Mouse (Mus musculus): ENCODE data around the gene Prdm9. TPM values are rescaled to one million over a fixed set of nuclear protein-coding genes. Genes with fewer than 3 reads are reported as not detected.
A peak's percentile ranks its signal among the peaks of the same experiment; 100 is the strongest.

The Prdm9 gene
- 1.6 and 2.1 TPM in 2 replicates for polyA plus RNA-seq (2015; fragmentation: Nextera tagmentation; extraction: Ambion mirVana)

DNA sequence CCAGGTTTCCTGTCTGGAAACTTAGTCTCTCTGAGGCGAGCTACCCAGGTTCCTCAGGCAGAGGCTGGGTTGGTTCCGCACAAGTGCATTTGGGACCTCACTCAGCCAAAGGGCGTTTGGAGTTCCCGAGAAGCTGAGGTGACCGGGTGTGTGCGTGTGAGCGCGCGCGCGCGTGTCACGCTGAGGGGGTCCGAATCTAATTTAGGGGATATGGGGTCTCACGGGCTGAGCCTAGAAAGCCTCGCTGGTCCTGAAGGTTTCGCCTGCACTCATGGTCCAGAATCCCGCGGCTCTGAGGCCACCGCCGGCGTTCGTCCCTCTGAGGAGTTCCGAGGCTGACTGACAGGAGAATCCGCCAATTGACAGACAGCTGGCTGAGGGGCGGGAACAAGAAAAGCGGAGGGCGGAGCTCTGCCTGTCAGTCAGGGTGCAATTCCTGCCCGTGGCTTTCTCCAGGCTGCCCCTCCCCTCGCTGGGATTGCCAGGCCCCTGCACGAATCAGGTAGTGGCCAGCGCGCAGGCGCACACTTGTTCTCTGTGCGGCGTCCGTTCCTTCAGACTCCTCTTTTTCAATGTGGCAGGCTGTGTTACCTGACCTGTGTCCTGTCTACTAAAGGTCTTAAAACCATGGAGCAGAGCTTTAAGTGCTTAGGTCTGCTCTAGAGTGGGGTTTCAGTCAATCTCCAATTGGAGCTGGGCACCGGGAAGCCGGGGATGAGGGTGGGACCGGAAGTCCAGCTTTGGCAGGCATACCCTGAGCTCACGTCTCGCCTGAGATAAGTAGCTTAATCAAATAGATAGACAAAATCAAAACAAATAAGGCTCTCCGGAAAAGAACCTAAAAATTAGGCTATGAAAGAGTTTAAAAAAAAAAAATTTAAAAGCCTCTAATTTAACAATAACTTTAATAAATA is at the start of gene Prdm9:
Prdm9 (minus strand) TSS at position 341 of the 914 bp plus-strand sequence.
- H3K9ac ChIP-seq (ENCODE audit: low read depth, low read length) = peak within 1 kb of the TSS; percentile 87
- peak within 1 kb of the TSS; percentile 92 for H3K4me2 ChIP-seq (ENCODE audit: low read length)
- no peaks in the 10 kb centered on the region for H3K9me3 ChIP-seq (replicated peaks; ENCODE audit: control insufficient read depth, low read length, poor library complexity, severe bottlenecking)
- WGBS = under 1% methylated on average over 42 of the region's 43 CpGs
- no peaks in the 10 kb centered on the region for H3K36me3 ChIP-seq (ENCODE audit: control insufficient read depth, insufficient read depth, low read length)
- H3K4me1 ChIP-seq (ENCODE audit: control insufficient read depth, insufficient read depth, low read length) = no peaks in the 10 kb centered on the region; the same call in 1 of the 2 replicates
- peak within 1 kb of the TSS; percentile 97 for H3K27ac ChIP-seq (ENCODE audit: low read length)
- 0 out of 2 replicates have a peak, but pooled peaks cover 2% of the 10 kb centered on the region for H3K27me3 ChIP-seq (ENCODE audit: control insufficient read depth, insufficient read depth, low read depth, low read length)
- ATAC-seq = peak; percentile 99
- peak within 1 kb of the TSS; percentile 79 for H3K4me3 ChIP-seq (ENCODE audit: low read depth, low read length)

DNA sequence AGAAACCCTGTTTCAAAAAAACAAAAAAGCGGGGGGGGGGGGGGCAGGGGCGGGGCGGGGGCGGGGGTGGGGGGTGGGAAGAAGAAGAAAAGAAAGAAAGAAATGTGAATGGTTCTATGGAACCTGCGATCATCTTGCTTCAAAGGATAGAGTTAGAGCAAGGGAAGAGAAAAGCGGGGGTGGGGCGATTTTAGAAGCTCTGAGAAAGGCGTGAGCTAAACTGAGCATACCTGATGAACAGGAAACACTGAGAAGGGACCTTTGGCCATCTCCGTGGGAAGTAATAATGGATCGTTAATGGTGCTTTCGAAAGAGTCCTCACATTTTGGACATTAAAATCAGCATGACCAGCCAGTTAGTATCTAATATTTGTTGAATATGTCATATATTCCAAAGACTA is 35.3 kb upstream of the Prdm9 start:
- Histone ChIP-seq H3K27ac (ENCODE audit: low read length) (no peak overlapping the region), H3K9me3 (replicated peaks; ENCODE audit: control insufficient read depth, low read length, poor library complexity, severe bottlenecking) (no peaks in the 10 kb centered on the region), H3K4me3 (ENCODE audit: low read depth, low read length) (no peak overlapping the region), H3K36me3 (ENCODE audit: control insufficient read depth, insufficient read depth, low read length) (no peaks in the 10 kb centered on the region), H3K4me2 (ENCODE audit: low read length) (no peak overlapping the region), H3K4me1 (ENCODE audit: control insufficient read depth, insufficient read depth, low read length) (no peaks in the 10 kb centered on the region), H3K9ac (ENCODE audit: low read depth, low read length) (no peak overlapping the region), H3K27me3 (ENCODE audit: control insufficient read depth, insufficient read depth, low read depth, low read length) (no peaks in the 10 kb centered on the region)
- WGBS = 94% methylated on average over 8 of the region's 11 CpGs
- no peak for ATAC-seq

DNA sequence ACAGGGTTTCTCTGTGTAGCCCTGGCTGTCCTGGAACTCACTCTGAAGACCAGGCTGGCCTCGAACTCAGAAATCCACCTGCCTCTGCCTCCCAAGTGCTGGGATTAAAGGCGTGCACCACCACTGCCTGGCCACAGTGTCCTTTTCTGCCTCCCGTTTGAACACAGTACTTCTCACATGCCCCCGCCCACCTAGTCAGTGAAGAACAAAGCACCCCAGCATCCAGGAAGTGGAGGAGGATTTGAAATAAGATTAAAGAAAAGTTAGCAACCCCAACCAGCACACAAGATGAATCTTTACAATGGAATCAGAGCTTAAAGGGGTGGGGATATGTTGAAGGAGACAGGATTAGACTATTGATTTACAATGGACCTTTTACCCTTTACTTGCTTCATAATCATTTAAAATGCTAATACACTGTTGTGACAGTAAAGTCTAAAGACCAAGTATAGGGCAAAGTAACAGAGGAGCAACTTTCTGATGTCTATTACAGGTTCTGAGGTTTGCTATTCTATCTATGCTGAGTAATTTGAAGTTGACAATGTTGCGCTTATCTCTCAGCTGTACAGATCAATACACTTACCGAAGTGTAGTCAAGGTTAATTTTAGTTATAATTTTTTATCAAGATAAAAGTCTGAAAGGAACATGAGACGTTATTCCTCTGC is 27.2 kb upstream of the Prdm9 start:
- Histone ChIP-seq H3K27me3 (ENCODE audit: control insufficient read depth, insufficient read depth, low read depth, low read length) (no peaks in the 10 kb centered on the region), H3K4me3 (ENCODE audit: low read depth, low read length) (no peak overlapping the region), H3K4me2 (ENCODE audit: low read length) (no peak overlapping the region), H3K9me3 (replicated peaks; ENCODE audit: control insufficient read depth, low read length, poor library complexity, severe bottlenecking) (no peaks in the 10 kb centered on the region), H3K4me1 (ENCODE audit: control insufficient read depth, insufficient read depth, low read length) (no peaks in the 10 kb centered on the region), H3K27ac (ENCODE audit: low read length) (no peak overlapping the region), H3K36me3 (ENCODE audit: control insufficient read depth, insufficient read depth, low read length) (no peaks in the 10 kb centered on the region), H3K9ac (ENCODE audit: low read depth, low read length) (no peak overlapping the region)
- 77% methylated on average over 7 of the region's 7 CpGs for WGBS
- no peak for ATAC-seq

DNA sequence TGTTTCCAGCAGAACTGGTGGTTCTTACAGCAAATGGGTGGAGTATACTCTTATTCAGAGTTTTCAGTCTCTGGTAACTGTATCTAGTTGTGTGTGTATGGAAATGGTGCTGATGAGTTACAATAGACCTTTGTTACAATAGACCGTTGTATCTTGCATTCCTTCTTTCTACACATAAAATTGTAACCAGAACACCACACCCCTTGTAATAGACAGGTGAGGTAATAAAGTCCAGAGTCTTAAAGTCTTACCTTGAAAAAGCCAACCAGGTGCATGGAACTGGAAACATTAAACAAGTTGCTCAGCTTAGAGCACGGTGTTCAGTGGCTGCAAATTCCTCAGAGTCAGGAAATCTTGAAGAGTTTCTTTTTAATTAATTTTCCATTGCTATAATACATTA is 24.0 kb upstream of the Prdm9 start:
- no peaks in the 10 kb centered on the region for H3K9me3 ChIP-seq (replicated peaks; ENCODE audit: control insufficient read depth, low read length, poor library complexity, severe bottlenecking)
- H3K27ac ChIP-seq (ENCODE audit: low read length) = no peak overlapping the region
- 90% methylated on average over 2 of the region's 2 CpGs for WGBS
- H3K4me3 ChIP-seq (ENCODE audit: low read depth, low read length) = no peak overlapping the region
- H3K27me3 ChIP-seq (ENCODE audit: control insufficient read depth, insufficient read depth, low read depth, low read length) = no peaks in the 10 kb centered on the region
- no peaks in the 10 kb centered on the region for H3K36me3 ChIP-seq (ENCODE audit: control insufficient read depth, insufficient read depth, low read length)
- H3K4me2 ChIP-seq (ENCODE audit: low read length) = no peak overlapping the region
- ATAC-seq = no peak
- no peak overlapping the region for H3K9ac ChIP-seq (ENCODE audit: low read depth, low read length)
- H3K4me1 ChIP-seq (ENCODE audit: control insufficient read depth, insufficient read depth, low read length) = no peaks in the 10 kb centered on the region

DNA sequence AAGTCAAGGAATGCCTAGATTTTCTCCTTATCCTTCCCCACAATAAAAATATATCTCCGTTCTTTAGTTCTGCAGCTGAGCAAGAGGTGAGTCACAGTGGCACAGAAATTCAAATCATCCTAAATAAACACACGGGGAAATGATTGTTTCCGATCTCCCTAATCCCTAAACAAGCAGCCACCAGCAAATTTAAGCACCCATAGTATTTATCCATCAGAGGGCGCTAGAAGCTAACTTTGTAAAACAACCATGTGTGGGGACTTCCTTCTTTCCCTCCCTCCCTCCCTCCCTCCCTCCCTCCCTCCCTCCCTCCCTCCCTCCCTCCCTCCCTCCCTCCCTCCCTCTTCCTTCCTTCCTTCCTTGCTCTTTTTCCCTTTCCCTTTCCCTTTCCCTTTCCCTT is 21.5 kb upstream of the Prdm9 start:
- no peak overlapping the region for H3K4me3 ChIP-seq (ENCODE audit: low read depth, low read length)
- no peaks in the 10 kb centered on the region for H3K9me3 ChIP-seq (replicated peaks; ENCODE audit: control insufficient read depth, low read length, poor library complexity, severe bottlenecking)
- no peak for ATAC-seq
- no peak overlapping the region for H3K9ac ChIP-seq (ENCODE audit: low read depth, low read length)
- H3K4me1 ChIP-seq (ENCODE audit: control insufficient read depth, insufficient read depth, low read length) = no peaks in the 10 kb centered on the region
- WGBS = 25% methylated on average over 4 of the region's 4 CpGs
- H3K36me3 ChIP-seq (ENCODE audit: control insufficient read depth, insufficient read depth, low read length) = no peaks in the 10 kb centered on the region
- no peaks in the 10 kb centered on the region for H3K27me3 ChIP-seq (ENCODE audit: control insufficient read depth, insufficient read depth, low read depth, low read length)
- H3K4me2 ChIP-seq (ENCODE audit: low read length) = no peak overlapping the region
- H3K27ac ChIP-seq (ENCODE audit: low read length) = no peak overlapping the region

DNA sequence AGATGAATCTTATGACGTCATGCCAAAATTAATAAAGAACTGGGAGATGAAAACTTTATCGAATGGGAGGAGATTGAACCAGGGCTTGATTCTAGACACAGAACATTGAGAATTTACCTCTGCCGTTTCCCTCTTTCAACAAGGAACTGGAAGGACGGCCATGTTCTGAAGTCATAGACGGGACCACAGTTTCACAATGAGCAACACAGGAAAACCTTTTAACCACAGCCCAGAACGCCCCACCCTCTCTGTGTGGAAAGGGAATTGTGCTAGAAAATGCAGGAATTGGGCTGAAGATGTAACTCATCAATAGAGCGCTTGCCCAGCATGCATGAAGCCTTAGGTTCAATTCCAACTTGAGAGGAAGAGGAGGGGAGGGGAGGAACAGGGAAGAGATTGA is 18.9 kb upstream of the Prdm9 start:
- Histone ChIP-seq H3K36me3 (ENCODE audit: control insufficient read depth, insufficient read depth, low read length) (no peaks in the 10 kb centered on the region), H3K4me3 (ENCODE audit: low read depth, low read length) (no peak overlapping the region), H3K27ac (ENCODE audit: low read length) (no peak overlapping the region), H3K9me3 (replicated peaks; ENCODE audit: control insufficient read depth, low read length, poor library complexity, severe bottlenecking) (no peaks in the 10 kb centered on the region), H3K9ac (ENCODE audit: low read depth, low read length) (no peak overlapping the region), H3K4me2 (ENCODE audit: low read length) (no peak overlapping the region), H3K4me1 (ENCODE audit: control insufficient read depth, insufficient read depth, low read length) (no peaks in the 10 kb centered on the region), H3K27me3 (ENCODE audit: control insufficient read depth, insufficient read depth, low read depth, low read length) (0 out of 2 replicates have a peak, but pooled peaks cover 1% of the 10 kb centered on the region)
- WGBS = 91% methylated on average over 7 of the region's 7 CpGs
- ATAC-seq = no peak

DNA sequence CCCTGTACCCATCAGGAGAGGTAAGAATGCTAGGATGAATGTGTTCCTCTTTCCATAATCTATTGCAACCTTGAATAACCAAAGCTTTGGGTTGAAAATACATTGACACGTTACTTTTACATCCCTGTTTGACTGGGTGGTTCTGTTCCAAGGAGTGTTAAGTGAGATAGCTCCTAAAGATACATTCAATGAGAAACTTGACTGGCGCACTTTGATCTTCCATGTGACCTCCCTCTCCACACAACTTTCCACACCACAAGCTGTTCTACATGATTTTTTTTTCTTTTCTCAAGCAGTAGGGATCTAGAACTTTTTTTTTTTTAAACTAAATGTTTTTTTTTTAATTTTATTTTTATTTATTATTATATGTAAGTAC is 15.9 kb upstream of the Prdm9 start:
- Histone ChIP-seq H3K27me3 (ENCODE audit: control insufficient read depth, insufficient read depth, low read depth, low read length) (peaks cover 2% of the 10 kb centered on the region; the same call in 1 of the 2 replicates), H3K27ac (ENCODE audit: low read length) (no peak overlapping the region), H3K4me3 (ENCODE audit: low read depth, low read length) (no peak overlapping the region), H3K36me3 (ENCODE audit: control insufficient read depth, insufficient read depth, low read length) (no peaks in the 10 kb centered on the region), H3K9ac (ENCODE audit: low read depth, low read length) (no peak overlapping the region), H3K4me2 (ENCODE audit: low read length) (no peak overlapping the region), H3K4me1 (ENCODE audit: control insufficient read depth, insufficient read depth, low read length) (peaks cover 2% of the 10 kb centered on the region; the same call in 1 of the 2 replicates), H3K9me3 (replicated peaks; ENCODE audit: control insufficient read depth, low read length, poor library complexity, severe bottlenecking) (no peaks in the 10 kb centered on the region)
- ATAC-seq = no peak
- 94% methylated on average over 2 of the region's 2 CpGs for WGBS

DNA sequence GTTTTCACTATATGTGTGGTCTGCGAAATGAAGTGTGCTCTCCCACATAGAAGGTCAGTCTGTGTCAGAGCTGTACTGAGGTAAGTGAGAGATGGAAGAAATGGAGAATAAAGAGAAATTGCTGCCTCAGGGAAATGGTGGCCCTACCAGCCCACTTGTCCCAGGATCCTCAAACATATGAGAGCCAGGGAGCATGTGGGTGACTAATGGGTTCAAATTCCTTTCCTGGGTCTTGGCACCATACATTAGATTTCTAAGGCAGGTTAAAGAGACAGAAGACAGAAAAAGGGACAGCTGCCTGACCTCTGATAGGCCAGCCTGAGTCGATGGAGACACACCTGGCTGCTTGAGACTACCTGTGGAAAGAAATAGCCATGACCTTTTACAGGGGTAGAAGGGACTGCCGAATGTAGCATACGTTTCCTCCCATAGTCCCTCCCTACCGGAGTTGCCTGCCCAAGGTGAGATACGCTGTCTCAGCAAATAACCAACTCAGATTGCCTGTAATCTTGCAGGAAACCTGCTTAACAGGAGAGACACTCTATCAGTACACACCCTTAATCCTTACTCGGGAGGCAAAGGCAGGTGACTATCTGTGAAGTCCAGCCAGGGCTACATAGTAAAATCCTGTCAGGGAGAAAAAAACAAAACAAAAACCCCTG is 15.4 kb upstream of the Prdm9 start:
- Histone ChIP-seq H3K9me3 (replicated peaks; ENCODE audit: control insufficient read depth, low read length, poor library complexity, severe bottlenecking) (no peaks in the 10 kb centered on the region), H3K4me3 (ENCODE audit: low read depth, low read length) (no peak overlapping the region), H3K27me3 (ENCODE audit: control insufficient read depth, insufficient read depth, low read depth, low read length) (peaks cover 2% of the 10 kb centered on the region; the same call in 1 of the 2 replicates), H3K36me3 (ENCODE audit: control insufficient read depth, insufficient read depth, low read length) (no peaks in the 10 kb centered on the region), H3K27ac (ENCODE audit: low read length) (no peak overlapping the region), H3K4me2 (ENCODE audit: low read length) (no peak overlapping the region), H3K9ac (ENCODE audit: low read depth, low read length) (no peak overlapping the region), H3K4me1 (ENCODE audit: control insufficient read depth, insufficient read depth, low read length) (peaks cover 2% of the 10 kb centered on the region; the same call in 1 of the 2 replicates)
- WGBS = 87% methylated on average over 7 of the region's 7 CpGs
- ATAC-seq = no peak
